Mouse (Mus musculus) embryo, embryonic 9.5 days (tissue): ENCODE data around the gene Dok4.
"Not testable (repeated sequence)": the region's sequence is repeated elsewhere in the genome, so short reads cannot be mapped to it uniquely, and the experiment has no call there.

Source experiments
- DNase-seq: peaks from one replicate; pipeline ENCODE4 v3.0.0-alpha.2; 2017; ENCODE audit errors: extremely low spot score

The Dok4 gene

DNA sequence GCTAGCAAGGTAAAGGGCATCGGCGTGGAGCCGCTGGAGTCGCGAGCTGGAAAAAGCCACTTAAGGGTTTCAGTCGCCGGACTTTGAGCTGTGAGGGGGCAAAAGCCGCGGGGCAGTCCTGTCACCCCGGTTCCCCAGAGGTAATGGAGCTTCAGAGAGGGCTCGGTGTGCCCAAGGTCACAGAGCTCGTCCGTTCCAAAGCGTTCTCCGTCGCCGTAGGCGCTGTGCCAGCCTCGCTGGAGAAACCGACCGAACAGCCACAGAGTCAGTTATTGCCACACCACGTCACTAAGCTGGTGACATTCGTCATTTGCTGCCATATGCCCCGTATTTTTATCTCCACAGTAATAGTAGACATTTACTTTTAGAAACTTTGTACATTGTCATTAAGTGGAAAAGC, 37.5 kb downstream of the Dok4 start:
- DNase-seq: no peak

DNA sequence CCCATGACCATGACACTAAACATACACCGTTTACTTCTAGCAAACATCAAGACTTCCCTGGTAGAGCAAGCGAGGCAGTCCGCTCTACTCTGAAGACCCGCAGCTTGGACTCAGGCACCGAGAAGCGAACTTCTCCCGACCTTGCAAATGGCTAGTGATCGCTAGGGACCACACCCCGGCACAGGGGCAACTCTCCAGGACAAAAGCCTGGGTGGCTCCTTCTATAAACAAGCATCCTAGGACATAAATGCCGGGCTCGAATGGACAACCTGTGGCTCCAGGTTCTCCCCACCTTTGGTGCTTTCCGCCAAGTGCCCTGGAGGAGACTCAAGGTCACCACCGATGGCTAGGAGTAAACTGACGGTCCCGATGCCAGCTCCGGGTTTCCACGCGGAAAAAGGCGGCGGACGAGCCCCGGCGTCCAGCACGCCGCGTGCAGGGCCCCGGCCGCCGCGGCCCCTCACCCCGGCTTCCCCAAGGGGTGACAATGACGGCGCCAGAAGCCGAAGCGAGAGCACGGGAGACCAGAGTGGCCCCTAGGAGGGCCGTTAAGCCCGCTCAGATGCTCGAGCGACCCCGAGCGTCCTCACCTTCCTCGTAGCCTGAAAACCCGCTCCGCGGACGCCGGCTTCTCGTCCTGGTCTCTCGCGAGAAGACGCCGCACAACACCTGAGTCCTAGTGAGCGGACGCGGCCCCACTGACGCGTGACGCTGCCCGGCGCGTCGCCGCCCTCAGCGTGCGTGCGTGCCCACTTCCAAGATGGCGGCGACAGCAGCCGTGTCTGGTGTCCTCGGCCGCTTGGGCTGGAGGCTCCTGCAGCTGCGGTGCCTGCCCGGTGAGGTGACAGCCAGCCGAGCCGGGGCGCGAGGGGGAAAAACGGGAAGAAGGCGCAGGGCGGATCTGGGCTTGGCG, 38.2 kb downstream of the Dok4 start, which contains the start of the genes Coq9 and Ciapin1:
TSS of gene Coq9 (plus strand) at position 660 of the 913 bp plus-strand sequence.
TSS of gene Ciapin1 (minus strand) at position 697 of the 913 bp plus-strand sequence.
- DNase-seq: peak; percentile 92

DNA sequence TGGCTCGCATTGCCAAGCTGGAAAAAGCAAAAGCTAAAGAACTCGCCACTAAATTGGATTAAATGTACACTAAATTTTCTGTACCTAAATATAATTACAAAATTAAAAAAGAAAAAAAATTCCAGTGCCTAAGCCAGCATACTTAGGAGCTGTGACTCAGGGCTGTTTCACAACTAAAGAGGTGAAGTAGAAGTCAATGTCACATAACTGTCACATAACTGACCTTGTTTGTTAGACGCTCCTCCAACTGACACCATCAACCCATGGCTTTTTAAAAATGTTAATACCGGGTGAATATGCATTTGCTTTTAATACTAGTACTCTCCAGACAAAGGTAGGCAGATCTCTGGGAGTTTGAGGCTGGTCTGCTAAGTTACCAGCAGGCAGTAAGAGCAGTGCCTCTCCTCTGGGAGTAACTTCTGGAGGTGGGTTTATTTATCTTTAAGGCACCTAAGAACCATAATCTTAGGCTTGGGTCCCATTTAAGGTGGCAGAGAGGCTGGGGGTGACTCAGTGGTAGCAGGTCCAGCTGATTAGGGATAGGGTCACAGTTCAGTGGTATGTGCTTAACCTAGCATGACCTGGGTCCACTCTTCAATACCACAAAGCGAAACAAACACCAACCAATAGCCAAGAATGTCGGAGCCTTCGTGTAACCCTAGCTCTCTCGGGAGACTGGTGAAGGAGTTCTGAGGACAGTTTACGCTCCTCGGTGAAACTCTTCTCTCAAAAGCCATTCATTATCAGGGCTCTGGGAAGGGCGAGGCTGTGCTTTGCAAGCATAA, 39.5 kb downstream of the Dok4 start:
- DNase-seq: no peak

DNA sequence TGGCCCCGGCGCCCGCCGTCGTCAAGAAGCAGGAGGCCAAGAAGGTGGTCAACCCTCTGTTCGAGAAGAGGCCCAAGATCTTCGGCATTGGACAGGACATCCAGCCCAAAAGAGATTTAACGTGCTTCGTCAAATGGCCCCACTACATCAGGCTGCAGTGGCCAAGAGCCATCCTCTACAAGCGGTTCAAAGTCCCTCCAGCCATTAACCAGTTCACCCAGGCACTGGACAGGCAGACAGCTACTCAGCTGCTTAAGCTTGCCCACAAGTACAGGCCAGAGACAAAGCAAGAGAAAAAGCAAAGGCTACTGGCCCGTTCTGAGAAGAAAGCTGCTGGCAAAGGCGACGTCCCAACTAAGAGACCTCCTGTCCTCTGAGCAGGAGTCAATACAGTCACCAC, 40.4 kb downstream of the Dok4 start:
- DNase-seq: not testable (repeated sequence)

DNA sequence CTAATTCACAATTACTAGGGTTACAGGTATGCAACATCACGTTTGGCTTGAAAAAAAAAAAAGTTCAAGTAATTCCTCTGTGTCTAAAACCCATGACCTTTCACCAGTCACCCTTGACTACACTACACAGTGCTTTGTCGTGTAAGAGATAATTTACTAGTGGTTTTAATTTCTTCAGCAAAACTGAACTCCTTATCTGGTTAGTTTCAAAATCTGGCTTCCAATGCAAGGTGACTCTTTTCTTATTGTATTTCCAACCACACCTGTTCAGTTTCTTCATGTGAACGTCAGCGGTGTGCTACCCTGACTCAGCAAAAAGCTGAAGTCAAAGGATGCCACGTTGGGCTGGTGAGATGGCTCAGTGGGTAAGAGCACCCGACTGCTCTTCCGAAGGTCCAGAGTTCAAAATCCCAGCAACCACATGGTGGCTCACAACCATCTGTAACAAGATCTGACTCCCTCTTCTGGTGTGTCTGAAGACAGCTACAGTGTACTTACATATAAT, 42.2 kb downstream of the Dok4 start:
- not testable (repeated sequence) for DNase-seq

DNA sequence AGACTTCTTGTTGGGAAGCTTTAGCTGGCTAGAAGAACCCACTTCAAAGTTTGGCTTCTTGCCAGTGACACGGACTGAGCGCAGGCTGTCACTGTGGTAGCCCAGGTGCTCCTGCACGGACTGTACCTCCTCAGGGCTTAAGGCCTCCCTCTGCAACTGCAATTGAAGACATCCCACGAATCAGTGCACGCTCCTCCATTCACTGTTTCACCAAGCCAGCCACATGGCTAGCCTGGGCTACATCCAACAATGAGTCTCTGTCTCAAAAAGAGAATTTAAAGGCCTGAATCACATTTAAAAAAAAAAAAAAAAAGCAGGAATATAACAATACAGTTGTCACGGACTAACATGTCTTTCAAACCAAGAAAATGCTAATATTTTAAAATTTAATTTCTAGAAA, 47.8 kb downstream of the Dok4 start:
- DNase-seq: no peak

DNA sequence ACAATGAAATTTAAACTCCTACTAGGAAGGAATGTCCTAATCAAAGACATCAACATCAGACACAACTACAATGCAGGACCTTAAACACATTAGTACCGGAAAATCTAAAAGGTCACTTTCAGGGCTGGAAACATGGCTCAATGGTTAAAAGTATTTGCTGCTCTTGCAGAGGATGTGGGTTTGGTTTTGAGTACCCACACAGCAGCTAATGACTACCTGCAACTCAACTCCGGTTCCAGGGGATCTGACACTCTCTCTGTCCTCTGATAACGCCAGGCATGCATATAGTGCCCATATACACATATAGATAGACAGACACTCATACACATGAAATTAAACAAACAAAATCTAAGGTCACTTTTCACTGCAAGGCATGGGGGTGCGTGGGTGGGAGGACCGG, 49.9 kb downstream of the Dok4 start:
- no peak for DNase-seq

DNA sequence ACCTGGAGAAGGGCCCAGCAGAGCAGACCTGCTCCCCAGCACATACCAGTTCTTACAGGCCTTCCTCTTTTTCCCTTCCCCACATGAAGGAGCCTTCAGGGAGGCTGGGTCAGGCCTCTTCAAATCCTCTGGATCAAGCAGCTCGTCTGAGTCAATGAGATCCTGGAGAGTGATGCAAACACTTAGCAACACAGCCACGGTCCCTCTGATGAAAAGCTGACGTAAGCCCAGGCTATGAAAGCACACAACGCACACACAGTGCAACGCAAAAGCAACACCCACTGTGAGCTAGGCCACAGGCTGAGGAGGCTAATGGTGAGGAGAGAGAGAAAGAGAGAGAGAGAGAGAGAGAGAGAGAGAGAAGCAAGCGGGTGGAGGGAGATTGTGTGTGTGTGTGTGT, 51.0 kb downstream of the Dok4 start:
- no peak for DNase-seq

DNA sequence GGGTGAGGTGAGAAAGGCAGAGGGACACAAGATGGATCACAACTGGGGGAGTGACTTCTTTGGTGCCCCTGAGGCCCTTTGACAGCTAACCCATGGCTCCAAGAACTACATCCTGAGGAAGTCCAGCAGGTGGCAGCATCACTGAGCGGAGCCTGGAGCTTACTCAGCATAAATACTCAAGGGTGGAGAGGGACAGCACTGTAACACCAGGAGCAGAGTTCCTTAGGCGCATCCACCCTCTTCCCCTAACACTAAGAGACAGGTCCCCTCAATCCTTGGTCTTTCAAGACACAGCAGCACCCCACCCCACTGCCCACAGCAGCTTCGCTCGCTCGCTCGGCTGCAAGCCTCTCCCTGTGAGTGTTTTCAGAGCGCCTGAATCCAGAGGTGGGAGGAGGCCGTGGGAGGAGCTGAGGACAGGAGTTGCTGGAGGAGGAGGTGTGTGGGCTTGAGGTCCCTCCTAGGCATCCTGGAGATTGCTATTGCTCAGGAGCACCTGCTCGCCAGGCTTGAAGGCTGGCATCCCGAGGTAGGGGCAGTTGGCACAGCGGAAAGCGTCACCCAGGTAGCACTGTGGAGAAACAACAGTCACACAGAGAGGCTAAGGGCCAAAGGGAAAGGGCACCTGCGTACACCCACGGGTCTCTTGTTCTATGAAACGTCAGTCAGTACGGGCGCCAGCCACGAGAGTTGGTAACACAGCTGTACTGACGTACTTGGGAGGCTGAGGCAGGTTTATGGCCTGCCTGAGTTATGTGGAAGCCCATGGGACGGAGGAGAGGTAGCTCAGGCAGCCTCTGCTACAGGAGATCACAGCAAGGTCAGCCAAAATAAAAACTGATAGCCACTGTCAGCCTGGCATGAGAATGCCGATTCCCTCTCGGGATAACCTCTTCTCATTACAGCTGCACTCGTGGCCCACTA, 53.2 kb downstream of the Dok4 start:
- peak; percentile 59 for DNase-seq

DNA sequence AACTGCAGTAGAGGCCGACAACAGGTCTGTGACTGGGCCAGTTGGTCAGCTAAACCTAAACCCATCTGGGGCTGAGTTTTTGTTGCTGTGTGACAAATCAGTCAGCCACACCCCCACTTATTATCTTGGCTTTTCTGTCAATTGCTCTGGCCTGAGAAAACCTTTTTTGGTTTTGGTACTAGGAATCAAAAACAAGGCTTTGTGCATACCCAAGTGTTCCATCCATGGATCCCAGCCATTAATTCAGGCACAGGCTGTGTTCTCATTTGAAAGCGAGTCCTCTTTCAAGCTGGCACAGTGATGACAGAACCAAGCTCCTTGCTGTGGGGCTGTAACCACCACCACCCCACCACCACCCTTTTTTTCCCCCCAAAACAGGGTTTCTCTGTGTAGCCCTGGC, 54.7 kb downstream of the Dok4 start:
- no peak for DNase-seq

DNA sequence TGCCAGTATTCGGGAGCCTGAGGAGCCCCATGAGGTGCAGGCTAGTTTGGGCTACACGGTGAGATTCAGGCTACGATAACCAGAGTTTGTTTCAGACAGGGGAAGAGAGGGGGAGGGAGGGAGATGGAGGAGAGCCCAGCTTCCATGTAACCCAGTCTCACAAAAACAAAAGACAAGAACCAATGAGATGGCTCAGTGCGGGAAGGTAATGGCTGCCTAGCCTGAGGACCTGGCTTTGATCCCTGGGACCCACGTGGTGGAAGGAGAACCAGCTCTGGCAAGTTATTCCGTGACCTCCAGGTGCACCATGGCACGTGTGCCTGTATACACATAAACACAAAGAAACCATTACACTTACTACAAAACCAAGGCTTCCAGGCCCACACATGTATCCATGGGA, 55.6 kb downstream of the Dok4 start:
- no peak for DNase-seq

DNA sequence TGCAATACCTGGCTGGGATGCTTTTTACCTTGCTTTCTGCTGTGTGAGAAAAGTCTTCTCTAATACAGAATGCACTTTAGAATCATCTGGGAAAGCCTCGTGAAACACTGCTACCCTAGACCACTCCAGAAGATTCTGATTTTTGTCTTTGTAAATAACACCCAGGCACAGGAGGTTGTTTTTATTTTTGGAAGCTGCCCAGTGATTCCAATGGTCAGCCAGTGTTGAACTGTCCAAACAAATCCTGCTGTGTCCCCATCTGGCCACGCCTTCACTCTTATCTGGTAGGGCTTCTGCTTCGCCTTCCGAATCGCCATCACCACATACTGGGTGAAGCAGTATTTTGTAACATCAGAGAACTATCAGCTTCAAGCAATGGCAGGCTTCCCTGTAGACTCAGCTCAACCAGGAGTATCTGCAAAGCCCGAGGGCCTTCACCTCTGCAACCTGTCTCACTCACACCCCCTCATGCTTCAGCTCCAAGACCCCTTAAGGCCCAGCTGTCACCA, 56.4 kb downstream of the Dok4 start:
- DNase-seq: no peak

DNA sequence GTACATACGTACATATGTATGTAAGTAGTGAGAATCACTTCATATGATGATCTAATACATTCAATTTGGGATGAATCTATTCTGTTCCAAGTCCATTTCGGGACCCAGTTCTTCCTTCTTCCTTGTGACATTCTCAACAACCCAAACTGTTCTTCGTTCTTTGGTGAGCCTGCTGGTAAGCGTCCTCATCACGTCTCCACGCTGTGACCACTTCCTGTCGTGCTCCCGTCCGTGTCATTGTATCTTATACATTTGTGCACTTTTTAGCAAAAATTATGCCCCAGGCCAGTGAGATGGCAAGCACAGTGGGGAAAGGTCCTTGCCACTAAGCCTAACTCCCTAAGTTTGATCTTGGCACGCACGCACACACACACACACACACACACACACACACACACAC, 58.2 kb downstream of the Dok4 start:
- DNase-seq: no peak

DNA sequence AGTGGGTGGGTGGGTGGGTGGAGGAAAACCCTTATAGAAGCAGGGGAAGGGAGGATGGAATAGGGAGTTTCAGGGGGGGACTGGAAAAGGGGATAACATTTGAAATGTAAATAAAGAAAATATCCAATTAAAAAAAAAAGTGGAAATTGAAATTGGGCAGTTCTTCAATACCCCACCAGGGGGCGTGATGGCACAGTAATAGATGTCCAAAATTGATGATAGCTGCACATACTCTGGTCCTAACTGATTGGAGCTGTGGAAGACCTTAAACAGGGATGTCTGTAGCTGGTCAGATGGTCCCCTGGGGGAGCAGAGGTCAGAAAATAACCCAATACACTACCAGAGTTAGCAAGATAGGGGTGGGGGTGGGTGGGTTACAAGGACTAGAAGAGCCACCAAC, 61.6 kb downstream of the Dok4 start:
- no peak for DNase-seq
